Mouse (Mus musculus): Measurements from ENCODE around the gene Iqsec1.

Gene Iqsec1

GRCm38 (mm10) chr6:90790901-90791300, 197.6 kb downstream of the Iqsec1 start:
- ATAC-seq (ENCODE audit: insufficient number of reproducible peaks, low FRiP score, low TSS enrichment), result no peak

GRCm38 (mm10) chr6:90789520-90789919, 199.0 kb downstream of the Iqsec1 start:
- no peak for ATAC-seq (ENCODE audit: insufficient number of reproducible peaks, low FRiP score, low TSS enrichment)

- ATAC-seq (ENCODE audit: insufficient number of reproducible peaks, low FRiP score, low TSS enrichment), result no peak
Measured at GRCm38 (mm10) chr6:90787587-90787986, 200.9 kb downstream of the Iqsec1 start.

GRCm38 (mm10) chr6:90787036-90787435, 201.4 kb downstream of the Iqsec1 start:
- ATAC-seq (ENCODE audit: insufficient number of reproducible peaks, low FRiP score, low TSS enrichment), result no peak

- ATAC-seq (ENCODE audit: insufficient number of reproducible peaks, low FRiP score, low TSS enrichment), result no peak
Measured at GRCm38 (mm10) chr6:90786589-90786988, 201.9 kb downstream of the Iqsec1 start.

GRCm38 (mm10) chr6:90783945-90784344, 204.5 kb downstream of the Iqsec1 start:
- ATAC-seq (ENCODE audit: insufficient number of reproducible peaks, low FRiP score, low TSS enrichment), result 0 out of 2 replicates have a peak, but pooled peaks have one; percentile 5

- no peak for ATAC-seq (ENCODE audit: insufficient number of reproducible peaks, low FRiP score, low TSS enrichment)
Measured at GRCm38 (mm10) chr6:90783176-90783575, 205.3 kb downstream of the Iqsec1 start.

GRCm38 (mm10) chr6:90781921-90782770, 206.3 kb downstream of the Iqsec1 start:
- ATAC-seq (ENCODE audit: insufficient number of reproducible peaks, low FRiP score, low TSS enrichment), result no peak; the same call in 1 of the 2 replicates

- ATAC-seq (ENCODE audit: insufficient number of reproducible peaks, low FRiP score, low TSS enrichment), result no peak
Measured at GRCm38 (mm10) chr6:90780532-90780931, 208.0 kb downstream of the Iqsec1 start.

- ATAC-seq (ENCODE audit: insufficient number of reproducible peaks, low FRiP score, low TSS enrichment), result no peak
Measured at GRCm38 (mm10) chr6:90778841-90779240, 209.6 kb downstream of the Iqsec1 start.

- ATAC-seq (ENCODE audit: insufficient number of reproducible peaks, low FRiP score, low TSS enrichment), result no peak
Measured at GRCm38 (mm10) chr6:90777302-90777701, 211.2 kb downstream of the Iqsec1 start.

- no peak for ATAC-seq (ENCODE audit: insufficient number of reproducible peaks, low FRiP score, low TSS enrichment)
Measured at GRCm38 (mm10) chr6:90775606-90776005, 212.9 kb downstream of the Iqsec1 start.

GRCm38 (mm10) chr6:90773811-90774233, 214.7 kb downstream of the Iqsec1 start:
- peak; percentile 82; the same call in 1 of the 2 replicates for ATAC-seq (ENCODE audit: insufficient number of reproducible peaks, low FRiP score, low TSS enrichment)

GRCm38 (mm10) chr6:90772120-90772519, 216.4 kb downstream of the Iqsec1 start:
- no peak for ATAC-seq (ENCODE audit: insufficient number of reproducible peaks, low FRiP score, low TSS enrichment)

GRCm38 (mm10) chr6:90768526-90768925, 220.0 kb downstream of the Iqsec1 start:
- ATAC-seq (ENCODE audit: insufficient number of reproducible peaks, low FRiP score, low TSS enrichment), result no peak

- no peak for ATAC-seq (ENCODE audit: insufficient number of reproducible peaks, low FRiP score, low TSS enrichment)
Measured at GRCm38 (mm10) chr6:90767874-90768273, 220.6 kb downstream of the Iqsec1 start.

- no peak for ATAC-seq (ENCODE audit: insufficient number of reproducible peaks, low FRiP score, low TSS enrichment)
Measured at GRCm38 (mm10) chr6:90764753-90765152, 223.7 kb downstream of the Iqsec1 start.

GRCm38 (mm10) chr6:90763959-90764591, 224.4 kb downstream of the Iqsec1 start:
- ATAC-seq (ENCODE audit: insufficient number of reproducible peaks, low FRiP score, low TSS enrichment), result peak; percentile 37; the same call in 1 of the 2 replicates

GRCm38 (mm10) chr6:90763295-90763694, 225.2 kb downstream of the Iqsec1 start:
- no peak for ATAC-seq (ENCODE audit: insufficient number of reproducible peaks, low FRiP score, low TSS enrichment)

- no peak for ATAC-seq (ENCODE audit: insufficient number of reproducible peaks, low FRiP score, low TSS enrichment)
Measured at GRCm38 (mm10) chr6:90762120-90762736, 226.3 kb downstream of the Iqsec1 start.
